Mouse (Mus musculus) thymus, adult 18-20 months (tissue): ENCODE data around the gene Cnst.

Experiments
- DNase-seq, 2 experiments: peaks; one replicate each; pipeline ENCODE4 v3.0.0; 2022; ENCODE audit warnings: mixed read lengths in 2 of 2

Gene Cnst

GRCm38 (mm10) chr1:179598386-179598785 lies 52.2 kb downstream of the Cnst start:
- no peak for DNase-seq

- DNase-seq, result no peak
These were observed 58.4 kb downstream of the Cnst start for GRCm38 (mm10) chr1:179604526-179604925.

- DNase-seq, result no peak
These were observed 60.0 kb downstream of the Cnst start for GRCm38 (mm10) chr1:179606004-179606723.

GRCm38 (mm10) chr1:179608521-179608920 lies 62.4 kb downstream of the Cnst start:
- no peak for DNase-seq

GRCm38 (mm10) chr1:179609724-179610505 lies 63.7 kb downstream of the Cnst start:
- DNase-seq, result no peak

GRCm38 (mm10) chr1:179611182-179611581 lies 65.0 kb downstream of the Cnst start:
- DNase-seq, result no peak

GRCm38 (mm10) chr1:179612418-179612817 lies 66.2 kb downstream of the Cnst start:
- DNase-seq, result no peak

- no peak for DNase-seq
These were observed 66.9 kb downstream of the Cnst start for GRCm38 (mm10) chr1:179612986-179613505.

- DNase-seq, result no peak
These were observed 71.3 kb downstream of the Cnst start for GRCm38 (mm10) chr1:179617426-179617825.

GRCm38 (mm10) chr1:179622665-179623064 lies 76.5 kb downstream of the Cnst start:
- DNase-seq, result no peak

GRCm38 (mm10) chr1:179623657-179624056 lies 77.5 kb downstream of the Cnst start:
- DNase-seq, result peak in 1 of 2 experiments; percentile 23

GRCm38 (mm10) chr1:179624354-179624753 lies 78.2 kb downstream of the Cnst start:
- DNase-seq, result peak in 1 of 2 experiments; percentile 22

- DNase-seq, result no peak
These were observed 81.7 kb downstream of the Cnst start for GRCm38 (mm10) chr1:179627855-179628254.

- no peak for DNase-seq
These were observed 82.4 kb downstream of the Cnst start for GRCm38 (mm10) chr1:179628438-179629106.

GRCm38 (mm10) chr1:179629276-179629675 lies 83.1 kb downstream of the Cnst start:
- no peak for DNase-seq

GRCm38 (mm10) chr1:179632746-179633413 lies 86.7 kb downstream of the Cnst start:
- DNase-seq, result no peak

GRCm38 (mm10) chr1:179633414-179633752 lies 87.2 kb downstream of the Cnst start:
- DNase-seq, result no peak

- DNase-seq, result no peak
These were observed 88.0 kb downstream of the Cnst start for GRCm38 (mm10) chr1:179634159-179634558.

GRCm38 (mm10) chr1:179642726-179643125 lies 96.6 kb downstream of the Cnst start:
- no peak for DNase-seq

- DNase-seq, result no peak
These were observed 98.0 kb downstream of the Cnst start for GRCm38 (mm10) chr1:179644151-179644550.

- peak; percentile 35 to 48 for DNase-seq
These were observed 99.2 kb downstream of the Cnst start for GRCm38 (mm10) chr1:179645101-179645979.

GRCm38 (mm10) chr1:179645980-179646268 lies 99.8 kb downstream of the Cnst start:
- DNase-seq, result no peak
